Mouse (Mus musculus) heart, embryonic 14.5 days (tissue): ENCODE data around the gene Mtif3. TPM values are rescaled to one million over a fixed set of nuclear protein-coding genes. Genes with fewer than 3 reads are reported as not detected.
"Not testable (repeated sequence)": the region's sequence is repeated elsewhere in the genome, so short reads cannot be mapped to it uniquely, and the experiment has no call there.

Experiments used
- ATAC-seq: fragments of 200-750 bp; cut with Nextera tagmentation; 2 replicates; pipeline ENCODE4 v1.8.0; 2017; ENCODE audit warnings: low read depth, moderate TSS enrichment; ENCODE audit not compliant: insufficient number of reproducible peaks, insufficient read depth, low FRiP score
- H3K27ac ChIP-seq, 2 experiments: fragments of 200-500 bp in 1 of 2; fragments of 300-500 bp in 1 of 2; sonication (generic) in 1 of 2; replicated peaks in 1 of 2; 2 replicates each; pipeline ENCODE4 v1.5.1; 2012 to 2014; ENCODE audit warnings: low read depth in 2 of 2, low read length in 2 of 2, control low read depth in 1 of 2, mild to moderate bottlenecking in 1 of 2, mixed read lengths in 1 of 2; ENCODE audit not compliant: control insufficient read depth in 1 of 2, insufficient read depth in 1 of 2
- H3K27me3 ChIP-seq: fragments of 300-500 bp; sonication (generic); 2 replicates; pipeline ENCODE4 v1.6.1; 2014; ENCODE audit warnings: mild to moderate bottlenecking, low read length, control low read depth; ENCODE audit not compliant: control insufficient read depth, insufficient read depth
- H3K36me3 ChIP-seq: fragments of 300-500 bp; sonication (generic); 2 replicates; pipeline ENCODE4 v1.6.1; 2014; ENCODE audit warnings: mild to moderate bottlenecking, control low read depth, low read length, mixed read lengths; ENCODE audit not compliant: control insufficient read depth, insufficient read depth
- H3K4me1 ChIP-seq, 2 experiments: fragments of 200-500 bp in 1 of 2; fragments of 300-500 bp in 1 of 2; sonication (generic) in 1 of 2; 2 replicates each; pipeline ENCODE4 v1.6.1; 2012 to 2014; ENCODE audit warnings: low read length in 2 of 2, control low read depth in 1 of 2, mixed read lengths in 1 of 2; ENCODE audit not compliant: control insufficient read depth in 2 of 2, insufficient read depth in 2 of 2
- H3K4me2 ChIP-seq: fragments of 300-500 bp; sonication (generic); 2 replicates; pipeline ENCODE4 v1.6.1; 2014; ENCODE audit warnings: mild to moderate bottlenecking, low read length
- H3K4me3 ChIP-seq, 2 experiments: fragments of 200-500 bp in 1 of 2; fragments of 300-500 bp in 1 of 2; sonication (generic) in 1 of 2; 2 replicates each; pipeline ENCODE4 v1.5.1; 2012 to 2014; ENCODE audit warnings: low read length in 2 of 2, mild to moderate bottlenecking in 2 of 2, control low read depth in 1 of 2, low read depth in 1 of 2, moderate library complexity in 1 of 2; ENCODE audit not compliant: control insufficient read depth in 1 of 2, insufficient read depth in 1 of 2
- H3K9ac ChIP-seq: fragments of 300-500 bp; sonication (generic); 2 replicates; pipeline ENCODE4 v1.6.1; 2014; ENCODE audit warnings: mild to moderate bottlenecking, low read length
- H3K9me3 ChIP-seq: fragments of 300-500 bp; sonication (generic); 2 replicates; pipeline ENCODE4 v1.6.1; 2016; ENCODE audit warnings: low read length, control low read depth; ENCODE audit not compliant: control insufficient read depth
- WGBS: fragments of 180-500 bp; shearing (Covaris S2); extraction: QIAGEN DNeasy Blood & Tissue Kit; methylation state at CpG from one replicate; pipeline ENCODE4 v1.1.7; 2014; 5-methylcytosine and 5-hydroxymethylcytosine counted together
- polyA plus RNA-seq: library from polyadenylated mRNA; unstranded; fragments of >200 nt; fragmentation: Nextera tagmentation; extraction: Ambion mirVana; gene quantifications from 2 replicates; pipeline ENCODE4 v1.2.1, GENCODE M21; 2014

The Mtif3 gene
- polyA plus RNA-seq, 1 experiment from 2014 or later: 23.8 TPM

DNA sequence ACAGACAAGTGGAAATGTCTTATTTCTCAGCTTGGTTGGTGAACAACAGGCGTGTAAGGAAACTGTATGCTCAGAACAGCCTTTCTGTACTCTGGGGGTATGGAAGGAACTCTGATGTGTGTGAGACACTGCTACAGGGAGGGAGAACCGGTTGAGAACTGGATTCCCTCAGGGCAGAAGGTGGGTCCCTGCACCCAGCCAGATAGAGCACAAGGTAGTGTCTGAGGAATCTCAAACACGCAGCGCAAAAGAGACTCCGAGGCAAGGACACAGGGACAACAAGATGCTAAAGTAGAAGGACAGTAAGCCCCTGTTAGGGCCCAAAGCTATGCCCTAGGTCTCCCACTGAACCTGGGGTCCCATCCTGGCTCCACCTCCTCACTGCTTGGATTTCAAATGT is 36.9 kb downstream of the Mtif3 start:
- Histone ChIP-seq H3K4me3 (no peak overlapping the region), H3K27ac (no peak overlapping the region), H3K27me3 (no peaks in the 10 kb centered on the region), H3K4me2 (no peak overlapping the region), H3K4me1 (no peaks in the 10 kb centered on the region), H3K9me3 (no peaks in the 10 kb centered on the region), H3K9ac (no peak overlapping the region), H3K36me3 (no peaks in the 10 kb centered on the region)
- ATAC-seq: no peak
- WGBS: 76% methylated on average over 5 of the region's 5 CpGs

DNA sequence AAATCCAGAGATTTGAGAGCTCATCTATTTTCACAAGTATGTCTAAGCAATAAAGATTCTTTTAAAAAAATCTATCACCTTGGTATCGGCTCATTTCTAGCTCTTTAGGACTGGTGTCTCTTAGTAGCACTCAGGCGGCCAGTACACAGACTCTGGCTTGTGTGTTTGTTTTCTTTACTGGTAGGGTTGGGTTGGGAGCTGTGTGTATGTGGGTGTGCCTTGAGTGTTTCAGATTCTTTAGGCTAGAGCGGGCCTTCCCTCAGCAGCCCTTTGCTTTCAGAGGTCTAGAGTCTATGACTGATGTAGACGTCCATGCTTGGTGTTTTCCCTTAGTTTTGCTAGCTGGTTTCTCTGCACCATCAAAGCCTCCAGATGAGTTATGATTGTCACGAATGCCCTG is 40.1 kb downstream of the Mtif3 start:
- Histone ChIP-seq H3K4me1 (peaks cover 3 to 9% of the 10 kb centered on the region in 2 experiments; a peak in 2 of 4 replicates), H3K9me3 (no peaks in the 10 kb centered on the region), H3K27ac (no peak overlapping the region), H3K9ac (no peak overlapping the region), H3K36me3 (no peaks in the 10 kb centered on the region), H3K4me2 (no peak overlapping the region), H3K27me3 (0 out of 2 replicates have a peak, but pooled peaks cover 4% of the 10 kb centered on the region), H3K4me3 (no peak overlapping the region)
- ATAC-seq: no peak
- 59% methylated on average over 5 of the region's 5 CpGs for WGBS

DNA sequence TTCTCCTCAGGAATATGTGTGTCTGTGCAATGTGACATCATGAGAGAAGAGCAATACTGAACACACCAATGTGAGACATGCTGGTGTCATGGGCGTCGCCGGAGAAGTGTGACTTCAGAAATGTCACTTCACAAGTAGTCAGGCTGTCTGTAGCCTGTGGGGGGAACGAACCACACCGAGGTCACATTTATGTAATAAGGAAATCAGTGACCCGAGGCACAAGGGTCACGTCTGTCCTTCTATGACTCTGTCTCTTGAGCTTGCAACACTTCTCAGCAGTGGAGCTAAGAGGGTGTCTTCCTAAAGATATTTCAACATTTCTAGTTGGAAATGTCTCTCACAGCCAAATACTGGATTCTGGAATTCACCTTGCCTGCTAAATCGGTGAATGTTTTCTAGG is 42.4 kb downstream of the Mtif3 start:
- Histone ChIP-seq H3K4me2 (no peak overlapping the region), H3K27ac (no peak overlapping the region), H3K4me3 (no peak overlapping the region), H3K9me3 (no peaks in the 10 kb centered on the region), H3K27me3 (0 out of 2 replicates have a peak, but pooled peaks cover 4% of the 10 kb centered on the region), H3K36me3 (no peaks in the 10 kb centered on the region), H3K4me1 (peaks cover 3 to 9% of the 10 kb centered on the region in 2 experiments; a peak in 2 of 4 replicates), H3K9ac (no peak overlapping the region)
- ATAC-seq: no peak
- 54% methylated on average over 8 of the region's 8 CpGs for WGBS

DNA sequence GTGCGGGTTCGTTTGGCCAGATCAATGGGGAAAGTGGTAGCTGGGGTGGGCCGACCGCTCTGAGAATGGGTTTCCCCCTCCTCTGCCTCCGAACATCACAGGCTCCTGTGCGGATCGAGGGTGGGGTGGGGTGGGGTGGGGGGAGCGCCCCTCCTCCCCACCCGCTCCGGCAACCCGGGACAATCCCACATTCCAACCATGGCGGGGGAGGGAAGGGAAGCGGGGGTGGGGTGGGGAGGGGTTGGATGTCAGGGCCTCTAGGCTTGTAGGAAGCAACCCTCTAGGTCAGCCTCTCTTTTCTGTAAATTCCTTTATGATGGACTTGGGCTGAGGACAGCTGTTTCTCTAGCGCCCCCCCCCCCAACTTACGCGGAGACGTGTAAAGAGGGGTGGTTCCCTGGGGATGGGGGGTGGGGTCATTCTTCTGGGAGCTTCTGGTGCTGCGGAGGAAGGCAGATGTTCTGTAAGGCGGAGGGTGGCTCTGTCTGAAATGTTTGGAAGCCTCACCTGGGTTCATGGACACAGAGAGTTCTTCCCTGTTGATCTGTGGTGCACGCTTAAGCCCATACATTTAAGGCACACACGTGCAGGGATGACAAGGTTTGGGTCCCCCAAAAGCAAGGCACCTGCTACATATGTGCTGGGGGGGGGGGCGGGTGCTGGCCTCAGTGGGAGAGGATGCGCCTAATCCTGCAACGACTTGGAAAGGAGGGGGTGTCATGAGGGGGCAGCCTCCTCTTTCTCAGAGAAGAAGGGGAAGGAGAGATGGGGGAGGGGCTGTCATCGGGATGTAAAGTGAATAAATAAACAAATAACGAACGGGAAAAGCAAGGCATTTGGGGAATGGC is 43.1 kb downstream of the Mtif3 start:
- peaks cover 3 to 9% of the 10 kb centered on the region in 2 experiments; a peak in 2 of 4 replicates for H3K4me1 ChIP-seq
- no peak for ATAC-seq
- H3K9ac ChIP-seq: peak overlapping the region; percentile 45; the same call in 1 of the 2 replicates
- peak overlapping the region; percentile 63 for H3K4me2 ChIP-seq
- no peak overlapping the region for H3K27ac ChIP-seq
- peak overlapping the region in 1 of 2 experiments; percentile 25; a peak in 2 of 4 replicates for H3K4me3 ChIP-seq
- 0 out of 2 replicates have a peak, but pooled peaks cover 7% of the 10 kb centered on the region for H3K27me3 ChIP-seq
- no peaks in the 10 kb centered on the region for H3K36me3 ChIP-seq
- no peaks in the 10 kb centered on the region for H3K9me3 ChIP-seq
- 4% methylated on average over 24 of the region's 27 CpGs for WGBS

DNA sequence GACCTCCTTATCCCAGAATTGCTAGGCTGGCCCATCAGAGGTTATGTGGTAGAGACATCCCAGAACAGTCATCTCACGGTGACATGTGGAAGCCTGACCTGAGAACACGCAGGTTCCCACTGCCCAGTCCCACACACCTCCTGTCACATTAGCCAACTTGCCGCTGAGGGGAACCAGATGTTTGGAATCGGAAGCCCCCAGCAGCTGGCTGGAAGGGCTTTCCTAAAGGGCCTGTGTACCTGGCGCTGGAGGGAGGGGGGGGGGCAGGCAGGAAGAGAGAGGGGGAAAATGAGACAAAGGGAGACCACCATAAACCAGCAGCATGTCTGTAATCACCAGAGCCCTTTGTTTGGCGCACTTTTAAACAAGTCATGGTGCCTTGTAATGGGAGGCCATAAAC is 43.7 kb downstream of the Mtif3 start:
- no peaks in the 10 kb centered on the region for H3K9me3 ChIP-seq
- H3K27me3 ChIP-seq: 0 out of 2 replicates have a peak, but pooled peaks cover 7% of the 10 kb centered on the region
- peaks cover 3 to 9% of the 10 kb centered on the region in 2 experiments; a peak in 2 of 4 replicates for H3K4me1 ChIP-seq
- ATAC-seq: no peak
- no peaks in the 10 kb centered on the region for H3K36me3 ChIP-seq
- H3K27ac ChIP-seq: no peak overlapping the region
- whole genome bisulfite sequencing: 14% methylated on average over 6 of the region's 6 CpGs
- peak overlapping the region; percentile 63 for H3K4me2 ChIP-seq
- H3K4me3 ChIP-seq: peak overlapping the region in 1 of 2 experiments; percentile 25; a peak in 1 of 4 replicates
- H3K9ac ChIP-seq: no peak overlapping the region

DNA sequence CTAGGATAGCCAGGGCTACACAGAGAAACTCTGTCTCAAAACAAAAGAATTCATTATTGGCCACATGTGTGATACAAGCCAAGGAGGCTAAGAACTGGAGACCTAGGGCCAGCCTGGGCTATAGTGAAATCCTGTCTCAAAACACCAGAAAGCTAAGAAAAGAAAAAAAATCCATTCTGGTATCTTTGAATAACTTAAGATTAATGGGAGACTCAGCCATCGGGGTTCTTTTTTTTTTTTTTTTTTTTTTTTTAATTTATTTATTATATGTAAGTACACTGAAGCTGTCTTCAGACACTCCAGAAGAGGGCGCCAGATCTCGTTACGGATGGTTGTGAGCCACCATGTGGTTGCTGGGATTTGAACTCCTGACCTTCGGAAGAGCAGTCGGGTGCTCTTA is 46.2 kb downstream of the Mtif3 start:
- H3K9me3 ChIP-seq, H3K36me3 ChIP-seq, ATAC-seq, H3K9ac ChIP-seq, H3K27ac ChIP-seq, H3K4me1 ChIP-seq, H3K4me2 ChIP-seq, H3K4me3 ChIP-seq, H3K27me3 ChIP-seq: not testable (repeated sequence)
- WGBS: 77% methylated on average over 3 of the region's 6 CpGs

DNA sequence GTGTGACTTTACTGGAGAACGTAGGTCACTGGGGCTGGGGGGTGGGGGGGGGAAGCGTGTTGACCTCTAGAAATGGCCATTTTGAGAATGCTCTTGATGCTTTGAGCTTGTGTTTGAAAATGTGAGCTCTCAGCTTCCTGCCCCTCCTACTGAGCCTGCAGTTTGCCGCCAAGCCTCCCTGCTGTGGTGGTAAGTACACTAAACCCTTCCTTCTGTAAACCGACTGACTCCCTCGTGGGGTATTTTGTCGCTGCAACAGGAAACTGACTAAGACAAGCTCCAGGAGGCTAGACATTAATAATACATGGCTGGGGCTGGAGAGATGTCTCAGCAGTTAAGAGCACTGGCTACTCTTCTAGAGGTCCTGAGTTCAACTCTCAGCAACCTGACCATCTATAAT is 46.8 kb downstream of the Mtif3 start:
- no peak overlapping the region for H3K9ac ChIP-seq
- no peak for ATAC-seq
- peaks cover 3 to 9% of the 10 kb centered on the region in 2 experiments; a peak in 2 of 4 replicates for H3K4me1 ChIP-seq
- no peaks in the 10 kb centered on the region for H3K9me3 ChIP-seq
- WGBS: 24% methylated on average over 6 of the region's 6 CpGs
- H3K27ac ChIP-seq: no peak overlapping the region
- H3K27me3 ChIP-seq: peaks cover 7% of the 10 kb centered on the region; the same call in 1 of the 2 replicates
- H3K36me3 ChIP-seq: no peaks in the 10 kb centered on the region
- no peak overlapping the region for H3K4me2 ChIP-seq
- no peak overlapping the region for H3K4me3 ChIP-seq
